Mouse (Mus musculus) layer of hippocampus, adult 11-12 months (tissue): ENCODE measurements around the gene Olfr557.

Experiments used
- DNase-seq: peaks from one replicate; pipeline ENCODE4 v3.0.0; 2022; ENCODE audit warnings: low spot score

Olfr557 gene

DNA sequence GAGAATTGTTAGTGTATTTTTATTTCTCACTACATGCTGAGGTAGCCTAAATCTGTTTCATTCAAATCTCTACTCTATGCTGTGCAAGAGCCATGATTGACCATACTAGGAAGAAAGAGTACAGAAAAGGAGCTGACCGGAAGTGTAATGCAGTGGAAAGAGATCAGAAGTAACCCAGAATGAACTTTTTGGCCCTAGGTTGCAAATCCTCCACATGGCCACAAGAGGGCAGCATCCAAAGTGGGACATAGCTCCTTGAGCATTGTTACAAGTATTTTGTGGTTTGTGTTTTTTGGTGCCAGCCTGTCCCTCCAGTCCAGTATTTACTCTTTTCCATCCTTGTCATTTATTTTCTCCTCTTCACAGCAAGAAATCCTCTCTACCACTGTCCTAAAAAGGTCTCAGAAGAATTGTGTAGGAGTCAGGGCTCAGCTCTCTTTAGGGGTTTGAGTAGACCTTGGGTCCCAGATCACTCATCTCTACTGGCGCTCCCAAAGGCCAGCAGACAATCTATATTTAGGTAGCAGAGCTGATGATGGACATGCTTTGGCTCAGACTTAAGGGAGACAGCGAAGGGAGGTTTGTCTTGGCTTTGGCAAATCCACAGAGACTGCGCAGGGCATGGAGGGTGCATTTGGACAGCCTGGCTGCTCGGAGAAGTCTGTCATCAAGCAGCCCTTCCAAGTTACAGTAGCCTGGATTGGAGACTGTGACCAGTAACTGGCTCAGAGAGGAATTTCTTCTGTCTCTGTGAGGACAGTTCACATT, at the start of gene Olfr557:
Olfr557 (plus strand) TSS at position 553 of the 768 bp plus-strand sequence.
- no peak for DNase-seq

DNA sequence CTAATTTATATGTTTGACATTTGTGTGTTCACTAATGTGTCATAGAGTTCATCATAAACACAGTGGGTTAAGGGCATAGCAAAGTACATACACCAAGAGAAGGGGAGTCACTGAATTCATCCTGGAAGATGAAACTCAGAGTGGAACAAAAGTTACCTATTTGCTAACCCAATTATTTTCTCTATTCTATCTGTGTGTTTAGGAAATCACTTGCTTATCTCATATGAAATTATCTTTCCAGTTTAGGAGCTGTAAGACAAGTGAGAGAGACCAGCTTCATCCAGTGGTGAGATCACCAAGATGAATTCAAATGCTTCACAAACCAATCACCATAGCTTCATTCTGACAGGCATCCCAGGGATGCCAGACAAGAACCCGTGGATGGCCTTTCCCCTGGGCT, 37.2 kb upstream of the Olfr557 start, which contains the start of gene Olfr555:
Olfr555 (plus strand) TSS at position 301 of the 400 bp plus-strand sequence.
- DNase-seq = no peak

DNA sequence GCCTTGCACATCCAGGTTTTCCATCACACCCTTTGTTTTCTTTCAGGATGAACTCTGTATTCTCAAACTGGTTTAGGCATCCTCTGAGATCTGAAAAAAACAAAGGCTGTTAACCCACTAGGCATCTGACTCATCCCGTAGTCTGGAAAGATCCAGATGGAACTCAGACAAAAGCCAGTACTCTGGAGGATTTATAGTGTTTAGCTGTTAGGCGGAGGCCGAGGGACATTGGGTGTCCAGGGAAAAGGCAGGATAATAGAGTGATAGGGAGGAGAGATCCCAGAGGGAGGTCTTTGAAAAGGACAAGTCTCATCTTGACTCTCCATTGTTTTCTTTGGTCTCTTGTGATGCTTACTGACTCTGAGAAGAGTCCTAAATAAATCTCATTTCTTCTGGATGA, 31.1 kb upstream of the Olfr557 start, which contains the start of gene Olfr556:
Olfr556 (plus strand) TSS at position 301 of the 400 bp plus-strand sequence.
- DNase-seq = no peak

DNA sequence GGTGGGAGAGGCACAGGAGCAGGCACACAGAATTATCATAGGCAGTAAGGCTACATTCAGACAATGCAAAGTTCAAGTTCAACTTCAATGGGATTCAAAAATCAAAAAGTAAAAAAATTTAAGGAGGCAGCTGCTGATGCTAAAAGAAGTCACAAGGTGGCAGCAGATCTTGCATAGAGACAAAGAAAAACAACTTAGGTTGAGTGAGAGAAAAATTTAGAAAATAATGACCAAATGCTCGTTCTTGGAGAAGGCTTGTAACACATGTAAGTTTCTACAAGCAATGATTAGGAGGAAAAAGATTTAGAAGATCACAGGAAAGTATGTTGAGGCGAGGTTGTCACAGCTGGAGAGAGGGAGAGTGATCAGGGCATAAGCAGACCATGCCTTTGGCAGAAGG, 30.3 kb upstream of the Olfr557 start:
- DNase-seq = peak; percentile 7

DNA sequence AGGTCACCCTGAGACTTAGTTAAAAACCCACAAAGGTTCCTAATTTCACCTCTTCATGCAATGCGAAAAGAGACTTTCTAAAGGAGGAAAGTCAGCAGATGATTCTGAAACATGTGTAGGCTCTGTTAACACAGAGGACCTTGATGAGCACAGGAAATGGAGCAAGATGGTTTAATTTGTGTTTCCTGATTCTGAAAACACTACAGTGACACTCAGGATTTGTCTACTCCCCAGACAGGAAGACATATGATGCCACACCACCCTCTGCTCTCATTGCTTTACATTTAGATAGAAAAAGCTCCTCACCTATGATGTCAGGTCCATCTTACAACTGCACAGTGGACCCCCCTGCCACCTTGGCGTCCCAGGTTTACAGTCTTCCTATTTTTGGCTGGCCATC, 19.5 kb upstream of the Olfr557 start:
- no peak for DNase-seq

DNA sequence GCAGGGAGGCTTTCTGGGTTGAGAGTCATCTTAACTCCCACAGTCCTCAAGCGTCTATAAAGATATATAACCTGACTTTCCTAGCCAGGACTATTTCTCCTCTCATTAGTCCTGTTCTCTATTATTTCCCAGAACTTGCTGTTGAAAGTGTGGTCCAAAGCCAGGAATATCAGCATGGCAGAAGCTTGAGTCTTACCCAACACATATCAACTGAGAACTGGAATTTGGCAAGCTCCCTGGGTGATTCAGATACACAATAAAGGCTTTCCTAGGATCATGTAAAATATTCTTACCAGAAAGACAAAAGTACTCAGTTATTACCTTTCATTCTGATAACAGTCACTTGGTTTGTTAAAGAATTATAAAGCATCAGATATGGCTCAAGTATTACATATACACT, 13.8 kb upstream of the Olfr557 start:
- DNase-seq = no peak

DNA sequence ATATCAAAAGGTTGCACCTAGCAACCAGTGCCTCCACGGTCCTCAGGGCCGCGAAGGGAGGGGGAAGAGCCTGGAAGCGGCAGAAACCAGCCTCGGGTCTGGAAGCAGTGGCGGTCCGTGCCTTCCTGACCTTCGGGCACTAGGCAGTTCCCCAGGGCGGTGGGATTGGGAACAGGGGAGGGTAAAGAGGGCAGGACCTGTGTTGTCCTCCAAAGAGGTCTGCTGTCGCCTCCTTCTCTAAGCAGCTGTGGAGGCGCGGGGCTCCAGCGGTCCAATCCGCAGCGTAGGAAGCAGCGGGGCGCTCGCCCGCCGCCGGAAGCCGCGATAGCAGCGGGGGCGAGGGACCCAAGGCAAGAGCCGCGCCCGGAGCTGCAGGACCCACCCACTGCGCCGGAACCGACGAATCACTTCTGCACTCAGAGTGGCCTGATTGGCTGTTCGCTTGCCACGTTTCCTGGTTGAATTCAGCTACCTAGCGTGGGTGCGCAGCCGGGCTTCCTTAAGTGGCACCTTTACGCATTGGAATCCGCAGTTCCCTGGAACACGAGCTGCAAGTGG, 8.7 kb upstream of the Olfr557 start, which contains the start of gene Trim68:
Trim68 (minus strand) TSS at position 384 of the 558 bp plus-strand sequence.
- peak; percentile 87 for DNase-seq

DNA sequence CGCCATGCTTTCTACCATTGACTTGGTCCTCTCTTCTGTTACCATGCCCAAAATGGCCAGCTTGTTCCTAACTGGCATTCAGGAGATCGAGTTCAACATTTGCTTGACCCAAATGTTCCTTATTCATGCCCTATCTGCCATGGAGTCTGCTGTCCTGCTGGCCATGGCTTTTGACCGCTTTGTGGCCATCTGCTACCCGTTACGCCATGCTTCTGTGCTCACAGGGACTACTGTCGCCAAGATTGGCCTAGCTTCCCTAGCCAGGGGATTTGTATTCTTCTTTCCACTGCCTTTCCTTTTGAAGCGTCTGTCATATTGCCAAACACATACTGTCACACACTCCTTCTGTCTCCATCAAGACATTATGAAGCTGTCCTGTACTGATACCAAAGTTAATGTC, 2.8 kb downstream of the Olfr557 start:
- DNase-seq = no peak

DNA sequence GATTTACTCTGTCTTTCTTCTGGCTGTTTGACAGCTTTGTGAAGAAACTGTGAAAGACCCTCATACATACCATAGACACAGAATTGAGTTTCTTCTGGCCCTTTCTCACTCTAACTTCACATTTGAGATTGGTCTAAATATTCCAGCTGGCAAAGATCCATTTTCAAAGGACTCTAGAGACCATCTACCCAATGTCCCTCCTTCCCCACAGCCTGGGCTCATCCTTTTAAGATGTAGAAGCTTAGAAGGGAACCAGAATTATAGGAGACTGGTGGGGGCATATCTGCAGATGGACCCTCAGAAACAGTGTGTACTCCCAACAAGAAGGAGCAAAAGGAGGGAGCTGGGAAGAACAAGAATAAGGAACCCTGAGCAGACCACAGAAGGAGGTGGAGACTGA, 6.2 kb downstream of the Olfr557 start, which contains the start of gene Olfr558:
Olfr558 (plus strand) TSS at position 301 of the 400 bp plus-strand sequence.
- DNase-seq = no peak

DNA sequence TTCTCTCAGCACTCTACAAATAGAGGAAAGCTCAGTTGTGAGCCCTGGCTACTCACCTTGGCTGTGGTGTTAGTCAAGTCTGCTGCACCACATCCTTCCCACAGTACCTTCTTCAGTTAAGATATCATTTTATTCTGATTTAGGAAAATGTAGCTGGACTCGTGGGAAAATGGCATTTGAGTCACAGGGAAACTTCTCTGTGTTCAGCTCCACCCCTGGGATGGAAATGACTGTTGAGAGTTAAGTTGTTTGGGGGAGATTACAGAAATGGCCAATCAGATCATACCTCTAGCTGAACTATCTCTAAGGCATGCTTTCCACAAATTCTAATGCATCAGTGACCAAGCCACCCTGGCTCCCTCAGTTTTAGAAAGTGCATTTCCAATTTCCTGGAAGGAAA, 23.3 kb downstream of the Olfr557 start, which contains the start of gene Olfr33:
Olfr33 (minus strand) TSS at position 101 of the 400 bp plus-strand sequence.
- no peak for DNase-seq

DNA sequence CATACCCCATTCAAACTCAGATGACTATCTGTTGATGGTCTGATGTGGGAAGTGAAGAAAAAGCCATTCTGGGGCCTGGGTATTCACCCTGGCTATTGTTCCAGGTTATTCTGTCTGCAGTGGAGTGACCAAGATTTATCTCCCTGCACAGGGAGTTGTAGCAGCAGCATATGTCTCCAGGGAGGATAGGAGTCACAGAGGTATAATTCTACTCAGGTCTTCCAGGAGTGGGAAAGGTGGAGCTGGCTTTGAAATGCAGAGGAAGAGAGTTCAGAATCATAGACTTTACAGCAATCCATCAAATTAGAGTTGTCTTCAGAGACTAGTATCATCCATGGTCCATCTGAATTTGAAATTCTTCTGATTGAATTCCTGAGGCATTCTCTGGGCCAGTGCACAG, 31.7 kb downstream of the Olfr557 start, which contains the start of gene Olfr559:
Olfr559 (minus strand) TSS at position 101 of the 400 bp plus-strand sequence.
- no peak for DNase-seq

DNA sequence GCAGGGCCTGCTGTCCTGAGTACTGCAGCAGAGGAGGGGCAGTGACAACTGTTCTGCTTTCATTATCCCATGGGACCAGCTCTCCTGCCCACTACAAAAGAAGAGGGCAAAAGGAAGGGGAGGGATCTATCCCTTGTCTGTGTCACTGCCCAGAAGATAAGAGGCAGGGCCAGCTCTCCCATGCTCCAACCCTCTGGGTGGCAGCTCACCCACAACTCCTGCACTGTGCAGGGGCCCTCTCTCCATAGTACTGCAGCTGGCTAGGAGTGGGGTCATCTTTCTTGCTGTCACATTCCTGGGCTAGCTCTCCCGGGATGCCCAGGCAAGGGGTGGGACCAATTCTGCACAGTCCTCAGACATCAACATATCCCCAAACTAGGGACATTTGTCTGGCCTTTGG, 38.1 kb downstream of the Olfr557 start:
- no peak for DNase-seq

DNA sequence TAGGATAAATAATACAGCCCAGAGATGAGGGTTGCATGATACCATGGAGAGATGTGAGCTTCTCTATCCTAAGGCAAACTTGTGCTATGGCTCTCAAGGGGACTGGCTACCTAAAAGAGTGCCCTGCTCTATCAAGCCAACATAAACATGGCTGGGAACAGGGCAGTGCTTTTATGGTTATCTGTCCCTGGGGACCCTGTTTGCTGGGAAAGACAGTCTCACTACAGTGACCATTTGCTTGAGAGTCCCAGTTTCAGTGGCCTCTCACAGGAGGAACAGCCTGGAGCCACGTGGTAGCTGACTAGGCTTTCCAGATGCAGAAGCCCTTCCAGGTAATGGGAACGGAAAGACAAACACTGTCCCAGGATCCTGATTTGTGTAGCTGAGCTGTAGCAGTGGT, 42.0 kb downstream of the Olfr557 start:
- no peak for DNase-seq
